Comparison of ENCODE assay signal across 29 mouse cellular contexts in genomic region chr15:89404831-89405623, GRCm38 (mm10). TPM values are rescaled to one million over a fixed set of nuclear protein-coding genes. Genes with fewer than 3 reads are reported as not detected.
DNase-seq lines count a peak whose midpoint lies in the region; ATAC-seq and TF ChIP-seq lines count a peak whose summit lies in the region.
"Had no signal": no experiment of that assay in that cellular context is flagged by ENCODE, and none has a peak within 500 bp of the region (broad histone marks: within the 10 kb centered on the region; RNA-seq: fewer than 3 reads in every experiment).

No protein-coding gene starts in this region.

- no peak for TF ChIP-seq RAD21 in MEL (IDR thresholded peaks at IDR 0.05; ENCODE audit: low read depth, low read length)

- no peaks in the 10 kb centered on the region for H3K9me3 ChIP-seq in midbrain, embryonic 11.5 days (ENCODE audit: control insufficient read depth, low read length)
- H3K9me3 ChIP-seq in midbrain, postnatal 0 days (ENCODE audit: low read length) = no peaks in the 10 kb centered on the region
- H3K9me3 ChIP-seq in MEL (replicated peaks; ENCODE audit: insufficient read depth, low read length) = no peaks in the 10 kb centered on the region
- peaks cover 7% of the 10 kb centered on the region; the same call in 1 of the 2 replicates for H3K9me3 ChIP-seq in heart, embryonic 11.5 days (replicated peaks; ENCODE audit: control insufficient read depth, low read length)

- H3K27me3 ChIP-seq in midbrain, embryonic 11.5 days (ENCODE audit: control insufficient read depth, insufficient read depth, low read length) = no peaks in the 10 kb centered on the region
- H3K27me3 ChIP-seq in midbrain, postnatal 0 days (ENCODE audit: insufficient read depth, low read length) = no peaks in the 10 kb centered on the region
- H3K27me3 ChIP-seq in C2C12 (ENCODE audit: control insufficient read depth, insufficient read depth, insufficient read length) (peaks cover 19% of the 10 kb centered on the region), MEL (ENCODE audit: control insufficient read depth in 1 of 2, insufficient read depth in 2 of 2, low read length in 2 of 2) (no peaks in the 10 kb centered on the region)
- no peaks in the 10 kb centered on the region for H3K27me3 ChIP-seq in heart, embryonic 11.5 days (ENCODE audit: control insufficient read depth, insufficient read depth, low read length)

- WGBS in midbrain, embryonic 11.5 days = 85% methylated on average over 10 of the region's 10 CpGs
- WGBS in midbrain, postnatal 0 days = 90% methylated on average over 10 of the region's 10 CpGs
- 80% methylated on average over 10 of the region's 10 CpGs for WGBS in heart, embryonic 11.5 days (ENCODE audit: insufficient replicate concordance)

- peak; percentile 54 for DNase-seq in midbrain, embryonic 11.5 days (ENCODE audit: low spot score, missing footprints)
- no peak for DNase-seq in midbrain, postnatal 0 days (ENCODE audit: low spot score)
- DNase-seq in MEL (ENCODE audit: low read depth, low spot score) = peak; percentile 80
- peak; percentile 36 for DNase-seq in MEL-GATA-1-ER (ENCODE audit: extremely low read depth, low read depth)
- no peak for DNase-seq in MN1 (ENCODE audit: low spot score)
- no peak for DNase-seq in gastrocnemius, postnatal 25 days
- DNase-seq: adrenal gland, adult 2 months; adrenal gland, adult 8-10 months; adrenal gland, postnatal 10 days; adrenal gland, postnatal 14 days; adrenal gland, postnatal 25 days; adrenal gland, postnatal 36 days; B cell, adult 2 months; cerebellum, adult 11 months; cerebellum, adult 11-12 months; cerebellum, adult 18-20 months; cerebellum, adult 2 months; cerebellum, adult 8-10 months; cerebellum, adult 9-10 months had no signal

- ATAC-seq in midbrain, embryonic 11.5 days (ENCODE audit: low FRiP score) = no peak
- no peak for ATAC-seq in midbrain, postnatal 0 days (ENCODE audit: low FRiP score)
- no peak for ATAC-seq in heart, embryonic 11.5 days (replicated peaks; ENCODE audit: insufficient number of reproducible peaks, low FRiP score, low TSS enrichment)
- ATAC-seq: activated CD4-positive, CD25-positive, alpha-beta regulatory T cell, adult 4 months; CD4-positive, CD25-positive, alpha-beta regulatory T cell, adult 4 months; Patski had no signal

- H3K79me2 ChIP-seq in C2C12 (ENCODE audit: control insufficient read depth, insufficient read depth) (no peaks in the 10 kb centered on the region), MEL (ENCODE audit: control insufficient read depth, insufficient read depth, low read length, poor library complexity) (no peaks in the 10 kb centered on the region)

- H3K27ac ChIP-seq in midbrain, embryonic 11.5 days (ENCODE audit: low read depth, low read length) = no peak overlapping the region
- H3K27ac ChIP-seq in midbrain, postnatal 0 days (ENCODE audit: low read depth, low read length) = no peak overlapping the region
- peak overlapping the region; percentile 42 for H3K27ac ChIP-seq in MEL (ENCODE audit: control insufficient read depth, low read depth, low read length)
- no peak overlapping the region for H3K27ac ChIP-seq in heart, embryonic 11.5 days (ENCODE audit: low read depth, low read length)

- TF ChIP-seq POLR2A in MEL (IDR thresholded peaks at IDR 0.05; ENCODE audit: control insufficient read depth in 1 of 2, insufficient read depth in 1 of 2, low read depth in 1 of 2, low read length in 2 of 2, poor library complexity in 1 of 2) = peak in 1 of 2 experiments; percentile 37; a peak in 1 of 4 replicates

- TF ChIP-seq EP300 in MEL (IDR thresholded peaks at IDR 0.05; ENCODE audit: low read depth in 1 of 2, low read length in 2 of 2) = peak in 1 of 2 experiments; percentile 8; a peak in 2 of 4 replicates

- H3K79me3 ChIP-seq in C2C12 (ENCODE audit: low read depth) = no peaks in the 10 kb centered on the region

- no peaks in the 10 kb centered on the region for H3K4me1 ChIP-seq in midbrain, embryonic 11.5 days (ENCODE audit: control insufficient read depth, insufficient read depth, low read length)
- no peaks in the 10 kb centered on the region for H3K4me1 ChIP-seq in midbrain, postnatal 0 days (ENCODE audit: insufficient read depth, low read length)
- H3K4me1 ChIP-seq in MEL (ENCODE audit: control insufficient read depth in 1 of 2, insufficient read depth in 2 of 2, low read length in 2 of 2) = peaks cover 17 to 27% of the 10 kb centered on the region in 2 experiments
- H3K4me1 ChIP-seq in heart, embryonic 11.5 days (ENCODE audit: control insufficient read depth, insufficient read depth, low read length) = no peaks in the 10 kb centered on the region

- H3ac ChIP-seq in C2C12 (ENCODE audit: control insufficient read depth, insufficient read length, low read depth) = no peak overlapping the region

- H3K4me2 ChIP-seq in midbrain, embryonic 11.5 days = no peak overlapping the region
- H3K4me2 ChIP-seq in midbrain, postnatal 0 days (ENCODE audit: low read depth, low read length, poor library complexity, severe bottlenecking) = no peak overlapping the region
- H3K4me2 ChIP-seq in heart, embryonic 11.5 days = no peak overlapping the region

- TF ChIP-seq CTCF in midbrain, postnatal 0 days (IDR thresholded peaks at IDR 0.05) = no peak
- TF ChIP-seq CTCF in C2C12 (IDR thresholded peaks at IDR 0.05; ENCODE audit: control insufficient read depth, insufficient read depth, insufficient read length) (no peak), MEL (IDR thresholded peaks at IDR 0.05 in 2 of 3, conservative IDR thresholded peaks at IDR 0.05 in 1 of 3; ENCODE audit: control insufficient read depth in 1 of 3, insufficient read depth in 1 of 3, low read depth in 2 of 3, low read length in 3 of 3, poor library complexity in 1 of 3, severe bottlenecking in 1 of 3) (no peak)

- H3K36me3 ChIP-seq in midbrain, embryonic 11.5 days (ENCODE audit: control insufficient read depth, insufficient read depth, low read length) = no peaks in the 10 kb centered on the region
- no peaks in the 10 kb centered on the region for H3K36me3 ChIP-seq in midbrain, postnatal 0 days (ENCODE audit: insufficient read depth, low read length)
- H3K36me3 ChIP-seq in C2C12 (ENCODE audit: control insufficient read depth, insufficient read depth) = no peaks in the 10 kb centered on the region
- peaks cover 0 to 19% of the 10 kb centered on the region in 2 experiments; a peak in 2 of 4 replicates for H3K36me3 ChIP-seq in MEL (ENCODE audit: control insufficient read depth in 1 of 2, insufficient read depth in 2 of 2, low read length in 2 of 2)
- no peaks in the 10 kb centered on the region for H3K36me3 ChIP-seq in heart, embryonic 11.5 days (ENCODE audit: control insufficient read depth, insufficient read depth, low read length)
- H3K36me3 ChIP-seq: G1E had no signal

- no peak overlapping the region for H3K4me3 ChIP-seq in midbrain, embryonic 11.5 days (ENCODE audit: low read depth, low read length)
- no peak overlapping the region for H3K4me3 ChIP-seq in midbrain, postnatal 0 days (ENCODE audit: low read depth, low read length)
- H3K4me3 ChIP-seq in C2C12 (ENCODE audit: insufficient read depth, poor library complexity, severe bottlenecking) = no peak overlapping the region
- peak overlapping the region; percentile 21 to 68 for H3K4me3 ChIP-seq in MEL (ENCODE audit: control insufficient read depth in 1 of 2, insufficient read depth in 1 of 2, low read depth in 2 of 2, low read length in 2 of 2)
- H3K4me3 ChIP-seq in heart, embryonic 11.5 days (ENCODE audit: low read depth, low read length) = no peak overlapping the region

- H3K9ac ChIP-seq in midbrain, embryonic 11.5 days (ENCODE audit: low read length) = no peak overlapping the region
- no peak overlapping the region for H3K9ac ChIP-seq in midbrain, postnatal 0 days (replicated peaks; ENCODE audit: low read length, poor library complexity, severe bottlenecking)
- H3K9ac ChIP-seq in MEL (ENCODE audit: control insufficient read depth, low read depth, low read length, poor library complexity, severe bottlenecking) = no peak overlapping the region; the same call in 1 of the 2 replicates
- H3K9ac ChIP-seq in heart, embryonic 11.5 days (ENCODE audit: low read depth, low read length) = no peak overlapping the region

RNA-seq across cellular contexts. Expression of gene Syce3, which starts 5.3 kb away (rescaled TPM):
- not detected in 2 replicates for polyA plus RNA-seq in midbrain, embryonic 11.5 days (2014; fragmentation: Nextera tagmentation; extraction: Ambion mirVana)
- not detected in 2 replicates for total RNA-seq in midbrain, postnatal 0 days (2014; rRNA removed)
- polyA plus RNA-seq in midbrain, postnatal 0 days (2015; fragmentation: Nextera tagmentation; extraction: Ambion mirVana) = not detected in 2 replicates
- polyA plus RNA-seq in C2C12 (2012; fragmentation: generic; extraction: Trizol) = not detected
- 0.82 and 1.5 TPM in 2 replicates for total RNA-seq in MEL (2012; rRNA removed)
- polyA plus RNA-seq in MEL (2012; ENCODE audit: insufficient read depth in 1 of 2, insufficient read length in 2 of 2, low read depth in 1 of 2, low replicate concordance in 2 of 2, missing spikeins in 1 of 2) = 1 to 10 TPM in 1 of 2 experiments, not detected in 1; 1.4 TPM
- not detected in 2 replicates for polyA plus RNA-seq in heart, embryonic 11.5 days (2014; fragmentation: Nextera tagmentation; extraction: Ambion mirVana)
- total RNA-seq in gastrocnemius, postnatal 25 days (2021) = not detected
- total RNA-seq: adrenal gland, adult 18-20 months; adrenal gland, adult 2 months; adrenal gland, adult 8-10 months; adrenal gland, postnatal 10 days; adrenal gland, postnatal 14 days; adrenal gland, postnatal 25 days; adrenal gland, postnatal 36 days; adrenal gland, postnatal 4 days; CH12.LX; G1E had no signal
- polyA plus RNA-seq: activated CD4-positive, CD25-positive, alpha-beta regulatory T cell, adult 4 months; adrenal gland, adult 2 months; brain, embryonic 14.5 days; CD4-positive, CD25-positive, alpha-beta regulatory T cell, adult 4 months; cerebellum, adult 2 months; G1E; Patski had no signal

RNA-seq across cellular contexts. Expression of gene Klhdc7b, which starts 20.3 kb away (rescaled TPM):
- polyA plus RNA-seq in midbrain, embryonic 11.5 days (2014; fragmentation: Nextera tagmentation; extraction: Ambion mirVana) = not detected in 2 replicates
- 0.14 and 0.22 TPM in 2 replicates for total RNA-seq in midbrain, postnatal 0 days (2014; rRNA removed)
- polyA plus RNA-seq in midbrain, postnatal 0 days (2015; fragmentation: Nextera tagmentation; extraction: Ambion mirVana) = not detected in 2 replicates
- polyA plus RNA-seq in C2C12 (2012; fragmentation: generic; extraction: Trizol) (not detected), MEL (2012; ENCODE audit: insufficient read depth in 1 of 2, insufficient read length in 2 of 2, low read depth in 1 of 2, low replicate concordance in 2 of 2, missing spikeins in 1 of 2) (under 1 TPM in 1 of 2 experiments, not detected in 1; 0.01 TPM)
- not detected in 2 replicates for total RNA-seq in MEL (2012; rRNA removed)
- polyA plus RNA-seq in heart, embryonic 11.5 days (2014; fragmentation: Nextera tagmentation; extraction: Ambion mirVana) = not detected in 2 replicates
- not detected for total RNA-seq in gastrocnemius, postnatal 25 days (2021)
- total RNA-seq: adrenal gland, adult 18-20 months; adrenal gland, adult 2 months; adrenal gland, postnatal 14 days; adrenal gland, postnatal 25 days; adrenal gland, postnatal 36 days; adrenal gland, postnatal 4 days; CH12.LX had no signal
- polyA plus RNA-seq: adrenal gland, adult 2 months; brain, embryonic 14.5 days; CD4-positive, CD25-positive, alpha-beta regulatory T cell, adult 4 months; G1E; Patski had no signal

RNA-seq across cellular contexts. Expression of gene Cpt1b, which starts 20.6 kb away (rescaled TPM):
- polyA plus RNA-seq in midbrain, embryonic 11.5 days (2014; fragmentation: Nextera tagmentation; extraction: Ambion mirVana) = 0.93 and 1.1 TPM in 2 replicates
- 2.4 and 4.7 TPM in 2 replicates for total RNA-seq in midbrain, postnatal 0 days (2014; rRNA removed)
- 1.7 and 2.2 TPM in 2 replicates for polyA plus RNA-seq in midbrain, postnatal 0 days (2015; fragmentation: Nextera tagmentation; extraction: Ambion mirVana)
- polyA plus RNA-seq in C2C12 (2012; fragmentation: generic; extraction: Trizol) (2.5 TPM), MEL (2012; ENCODE audit: insufficient read depth in 1 of 2, insufficient read length in 2 of 2, low read depth in 1 of 2, low replicate concordance in 2 of 2, missing spikeins in 1 of 2) (1 to 10 TPM in 1 of 2 experiments, not detected in 1; 2.0 TPM)
- total RNA-seq in MEL (2012; rRNA removed) = 0.92 and 1.4 TPM in 2 replicates
- 111 and 129 TPM in 2 replicates for polyA plus RNA-seq in heart, embryonic 11.5 days (2014; fragmentation: Nextera tagmentation; extraction: Ambion mirVana)
- total RNA-seq in gastrocnemius, postnatal 25 days (2021) = 100 to 1,000 TPM; 227 to 251 TPM

RNA-seq across cellular contexts. Expression of gene C730034F03Rik, which starts 24.4 kb away (rescaled TPM):
- 1.9 and 2.4 TPM in 2 replicates for polyA plus RNA-seq in midbrain, embryonic 11.5 days (2014; fragmentation: Nextera tagmentation; extraction: Ambion mirVana)
- total RNA-seq in midbrain, postnatal 0 days (2014; rRNA removed) = 0.66 and 1.2 TPM in 2 replicates
- polyA plus RNA-seq in midbrain, postnatal 0 days (2015; fragmentation: Nextera tagmentation; extraction: Ambion mirVana) = 2.1 and 3.9 TPM in 2 replicates
- 0.33 TPM for polyA plus RNA-seq in C2C12 (2012; fragmentation: generic; extraction: Trizol)
- 2.5 and 3.8 TPM in 2 replicates for total RNA-seq in MEL (2012; rRNA removed)
- polyA plus RNA-seq in MEL (2012; ENCODE audit: insufficient read depth in 1 of 2, insufficient read length in 2 of 2, low read depth in 1 of 2, low replicate concordance in 2 of 2, missing spikeins in 1 of 2) = 1 to 10 TPM in 1 of 2 experiments, not detected in 1; 1.6 TPM
- 1.7 and 2.4 TPM in 2 replicates for polyA plus RNA-seq in heart, embryonic 11.5 days (2014; fragmentation: Nextera tagmentation; extraction: Ambion mirVana)
- total RNA-seq in gastrocnemius, postnatal 25 days (2021) = under 1 TPM; 0.27 to 0.49 TPM

RNA-seq across cellular contexts. Expression of gene Gm44502, which starts 24.5 kb away (rescaled TPM):
- not detected in 2 replicates for polyA plus RNA-seq in midbrain, embryonic 11.5 days (2014; fragmentation: Nextera tagmentation; extraction: Ambion mirVana)
- 0.85 and 0.93 TPM in 2 replicates for total RNA-seq in midbrain, postnatal 0 days (2014; rRNA removed)
- polyA plus RNA-seq in midbrain, postnatal 0 days (2015; fragmentation: Nextera tagmentation; extraction: Ambion mirVana) = not detected in 2 replicates
- 0.06 TPM for polyA plus RNA-seq in C2C12 (2012; fragmentation: generic; extraction: Trizol)
- total RNA-seq in MEL (2012; rRNA removed) = not detected in 2 replicates
- polyA plus RNA-seq in MEL (2012; ENCODE audit: insufficient read depth in 1 of 2, insufficient read length in 2 of 2, low read depth in 1 of 2, low replicate concordance in 2 of 2, missing spikeins in 1 of 2) = not detected
- 0.86 TPM in 1 of 2 replicates, not detected in the other for polyA plus RNA-seq in heart, embryonic 11.5 days (2014; fragmentation: Nextera tagmentation; extraction: Ambion mirVana)
- not detected for total RNA-seq in gastrocnemius, postnatal 25 days (2021)
- total RNA-seq: adrenal gland, postnatal 25 days had no signal
- polyA plus RNA-seq: activated CD4-positive, CD25-positive, alpha-beta regulatory T cell, adult 4 months; CD4-positive, CD25-positive, alpha-beta regulatory T cell, adult 4 months; Patski had no signal

Comparison
In these comparisons a context has a peak if more than half of its experiments do, and no peak if none do; other contexts are left out.
1. DNase-seq: peak in midbrain, embryonic 11.5 days (single experiment), MEL (single experiment) and MEL-GATA-1-ER (single experiment); none in midbrain, postnatal 0 days (single experiment), MN1 (single experiment) and gastrocnemius, postnatal 25 days (single experiment).
2. H3K4me3 ChIP-seq: peak in MEL (2 of 2); none in midbrain, embryonic 11.5 days (single experiment), midbrain, postnatal 0 days (single experiment), C2C12 (single experiment) and heart, embryonic 11.5 days (single experiment).
3. RNA of gene Cpt1b, which starts 20.6 kb away (polyA plus RNA-seq): 111 to 129 TPM in heart, embryonic 11.5 days; 2.5 TPM in C2C12 (single experiment), 1.7 to 2.2 TPM in midbrain, postnatal 0 days, 2.0 TPM in MEL and 0.93 to 1.1 TPM in midbrain, embryonic 11.5 days; every median in the first group is over 10 times any median in the second.